Mouse (Mus musculus) E14TG2a.4 (cell line): ENCODE measurements around the gene Rinl.

Source experiments
- CTCF ChIP-seq: conservative IDR thresholded peaks from 2 replicates; pipeline ENCODE4 v1.5.1; 2014; ENCODE audit warnings: low read length
- NANOG ChIP-seq: IDR thresholded peaks from 2 replicates; pipeline ENCODE4 v1.6.1; 2014; ENCODE audit warnings: borderline replicate concordance, low read length, mixed read lengths

GRCm38 (mm10) chr7:28801901-28802670, 13.3 kb downstream of the Rinl start:
- TF ChIP-seq CTCF (no peak), NANOG (no peak)
